Mouse (Mus musculus) ES-E14 (cell line): ENCODE results near the gene Wnt2b. TPM values are rescaled to one million over a fixed set of nuclear protein-coding genes. Genes with fewer than 3 reads are reported as not detected.

Source experiments
- DNase-seq: peaks from one replicate; pipeline ENCODE4 v3.0.0-alpha.2; 2013; ENCODE audit warnings: low read depth, low spot score
- H3K27ac ChIP-seq: 2 replicates; pipeline ENCODE4 v1.5.1; 2012; ENCODE audit warnings: low read depth, mild to moderate bottlenecking, low read length, moderate library complexity, mixed read lengths; ENCODE audit not compliant: poor library complexity, insufficient read depth, severe bottlenecking
- H3K36me3 ChIP-seq: 2 replicates; pipeline ENCODE4 v1.6.1; 2012; ENCODE audit warnings: mild to moderate bottlenecking, low read length, moderate library complexity, mixed read lengths; ENCODE audit not compliant: control insufficient read depth, poor library complexity, insufficient read depth, severe bottlenecking
- H3K4me1 ChIP-seq, 2 experiments: fragments of 150-350 bp in 1 of 2; sonication (generic) in 1 of 2; 2 replicates each; pipeline ENCODE4 v1.6.1; 2012; ENCODE audit warnings: low read length in 2 of 2, mild to moderate bottlenecking in 1 of 2, mixed read lengths in 1 of 2; ENCODE audit not compliant: control insufficient read depth in 2 of 2, insufficient read depth in 2 of 2, poor library complexity in 1 of 2
- H3K4me3 ChIP-seq, 2 experiments: fragments of 150-350 bp in 1 of 2; sonication (generic) in 1 of 2; 2 replicates each; pipeline ENCODE4 v1.5.1; 2012; ENCODE audit warnings: low read length in 2 of 2, low read depth in 1 of 2, mild to moderate bottlenecking in 1 of 2, mixed read lengths in 1 of 2; ENCODE audit not compliant: insufficient read depth in 1 of 2, poor library complexity in 1 of 2, severe bottlenecking in 1 of 2
- H3K9ac ChIP-seq: 2 replicates; pipeline ENCODE4 v1.6.1; 2012; ENCODE audit warnings: low read depth, mild to moderate bottlenecking, low read length, mixed read lengths; ENCODE audit not compliant: poor library complexity, insufficient read depth, severe bottlenecking
- H3K9me3 ChIP-seq: fragments of 150-350 bp; sonication (generic); 2 replicates; pipeline ENCODE4 v1.6.1; 2012; ENCODE audit warnings: low read depth, mild to moderate bottlenecking, low read length; ENCODE audit not compliant: control insufficient read depth, insufficient read depth
- CHD2 ChIP-seq: IDR thresholded peaks from 2 replicates; pipeline ENCODE4 v1.6.1; 2014; ENCODE audit warnings: mild to moderate bottlenecking, low read depth, low read length, inconsistent platforms
- HCFC1 ChIP-seq: IDR thresholded peaks from 2 replicates; pipeline ENCODE4 v1.6.1; 2012; ENCODE audit warnings: low read length, inconsistent platforms, borderline replicate concordance; ENCODE audit not compliant: insufficient read depth
- MAFK ChIP-seq: IDR thresholded peaks from 2 replicates; pipeline ENCODE4 v1.6.1; 2014; ENCODE audit warnings: mild to moderate bottlenecking, low read depth, low read length, inconsistent platforms; ENCODE audit not compliant: insufficient read depth
- ZC3H11A ChIP-seq: IDR thresholded peaks from 2 replicates; pipeline ENCODE4 v1.6.1; 2012; ENCODE audit warnings: low read depth, mild to moderate bottlenecking, inconsistent platforms, low read length, borderline replicate concordance
- ZNF384 ChIP-seq: IDR thresholded peaks from 2 replicates; pipeline ENCODE4 v1.6.1; 2012; ENCODE audit warnings: low read depth, low read length, inconsistent platforms
- in situ Hi-C, 2 experiments: fragments of 600-800 bp; cut with MboI; formaldehyde crosslinking; loops; one replicate each; pipeline ENCODE4 v1.15.1; 2025; ENCODE audit warnings: low sequenced_read_pairs in 2 of 2, inconsistent platforms in 1 of 2; ENCODE audit not compliant: unreplicated experiment in 2 of 2
- total RNA-seq: library from RNA; depleted of rRNA; stranded (reverse); fragments of 300-350 nt; gene quantifications from 2 replicates; pipeline ENCODE4 v1.2.3, GENCODE M21; 2012

The Wnt2b gene
- total RNA-seq, 1 experiment, result 1.1 TPM

GRCm38 (mm10) chr3:104962141-104962611, 455 bp upstream of the Wnt2b start:
- no peak for DNase-seq
- Histone ChIP-seq H3K4me3 (peak overlapping the region; percentile 60 to 61), H3K9me3 (no peaks in the 10 kb centered on the region), H3K9ac (no peak overlapping the region), H3K27ac (no peak overlapping the region), H3K36me3 (no peaks in the 10 kb centered on the region), H3K4me1 (peaks cover 0 to 6% of the 10 kb centered on the region in 2 experiments; a peak in 1 of 4 replicates)
- in situ Hi-C loops, result no loop called here
- TF ChIP-seq ZC3H11A (no peak), HCFC1 (no peak)

- DNase-seq, result no peak
- H3K9ac ChIP-seq, result no peak overlapping the region
- H3K36me3 ChIP-seq, result no peaks in the 10 kb centered on the region
- H3K4me1 ChIP-seq, result peaks cover 0 to 6% of the 10 kb centered on the region in 2 experiments; a peak in 1 of 4 replicates
- no peaks in the 10 kb centered on the region for H3K9me3 ChIP-seq
- H3K27ac ChIP-seq, result no peak overlapping the region
- H3K4me3 ChIP-seq, result no peak overlapping the region
- TF ChIP-seq HCFC1 (no peak), MAFK (no peak), CHD2 (no peak), ZC3H11A (no peak), ZNF384 (no peak)
- in situ Hi-C loops, result no loop called here
Observed at GRCm38 (mm10) chr3:104960026-104961000, 1.4 kb downstream of the Wnt2b start.

GRCm38 (mm10) chr3:104956131-104956581, 5.6 kb downstream of the Wnt2b start:
- DNase-seq, result no peak
- Histone ChIP-seq H3K4me3 (no peak overlapping the region), H3K36me3 (peaks cover 2% of the 10 kb centered on the region; the same call in 1 of the 2 replicates), H3K9me3 (no peaks in the 10 kb centered on the region), H3K4me1 (peaks cover 0 to 8% of the 10 kb centered on the region in 2 experiments; a peak in 3 of 4 replicates), H3K27ac (no peak overlapping the region), H3K9ac (no peak overlapping the region)
- in situ Hi-C loops, result no loop called here
- no peak for TF ChIP-seq CHD2
- TF ChIP-seq MAFK, result no peak

- DNase-seq, result no peak
- in situ Hi-C loops, result no loop called here
- TF ChIP-seq MAFK (no peak), ZNF384 (no peak)
Observed at GRCm38 (mm10) chr3:104954551-104954950, 7.2 kb downstream of the Wnt2b start.

More at GRCm38 (mm10) chr3:104954551-104954950, 7.2 kb downstream of the Wnt2b start:
- H3K4me1 ChIP-seq, result peaks cover 0 to 8% of the 10 kb centered on the region in 2 experiments; a peak in 3 of 4 replicates
- H3K27ac ChIP-seq, result no peak overlapping the region
- no peak overlapping the region for H3K9ac ChIP-seq
- H3K36me3 ChIP-seq, result peaks cover 5% of the 10 kb centered on the region; the same call in 1 of the 2 replicates
- H3K4me3 ChIP-seq, result no peak overlapping the region
- H3K9me3 ChIP-seq, result no peaks in the 10 kb centered on the region
